Comparison of ENCODE assay signal across 18 mouse cellular contexts in genomic region chr11:47130432-47130831, GRCm38 (mm10).
"Had no signal": no experiment of that assay in that cellular context is flagged by ENCODE, and none has a peak within 500 bp of the region (broad histone marks: within the 10 kb centered on the region; RNA-seq: fewer than 3 reads in every experiment).

No protein-coding gene starts in this region.

- H3K4me2 ChIP-seq: heart, embryonic 11.5 days; heart, embryonic 13.5 days; heart, embryonic 15.5 days; hindbrain, embryonic 13.5 days; hindbrain, embryonic 15.5 days; limb, embryonic 13.5 days; limb, embryonic 15.5 days; liver, embryonic 13.5 days had no signal

- H3K9me3 ChIP-seq: heart, embryonic 13.5 days; heart, embryonic 15.5 days; hindbrain, embryonic 13.5 days; hindbrain, embryonic 15.5 days; limb, embryonic 13.5 days; limb, embryonic 15.5 days; liver, embryonic 13.5 days had no signal

- H3K27me3 ChIP-seq: heart, embryonic 13.5 days; heart, embryonic 15.5 days; hindbrain, embryonic 13.5 days; hindbrain, embryonic 15.5 days; limb, embryonic 13.5 days; limb, embryonic 15.5 days; liver, embryonic 13.5 days had no signal

- H3K36me3 ChIP-seq: heart, embryonic 13.5 days; heart, embryonic 15.5 days; hindbrain, embryonic 13.5 days; hindbrain, embryonic 15.5 days; limb, embryonic 13.5 days; limb, embryonic 15.5 days; liver, embryonic 13.5 days had no signal

- H3K27ac ChIP-seq: heart, adult 2 months; heart, embryonic 13.5 days; heart, embryonic 15.5 days; hindbrain, embryonic 13.5 days; hindbrain, embryonic 15.5 days; hindbrain, postnatal 0 days; kidney, postnatal 0 days; limb, embryonic 13.5 days; limb, embryonic 15.5 days; liver, embryonic 13.5 days had no signal

- H3K4me1 ChIP-seq: heart, embryonic 13.5 days; heart, embryonic 15.5 days; hindbrain, embryonic 13.5 days; hindbrain, embryonic 15.5 days; limb, embryonic 13.5 days; limb, embryonic 15.5 days; liver, embryonic 13.5 days had no signal

- H3K9ac ChIP-seq: heart, embryonic 13.5 days; heart, embryonic 15.5 days; hindbrain, embryonic 13.5 days; hindbrain, embryonic 15.5 days; limb, embryonic 13.5 days; limb, embryonic 15.5 days; liver, embryonic 13.5 days had no signal

- DNase-seq: gastrocnemius, postnatal 14 days; gastrocnemius, postnatal 36 days; kidney, adult 18-20 months; layer of hippocampus, adult 9-11 months; layer of hippocampus, postnatal 36 days; left cerebral cortex, postnatal 4 days; liver, embryonic 13.5 days had no signal

- H3K4me3 ChIP-seq: heart, adult 2 months; heart, embryonic 13.5 days; heart, embryonic 15.5 days; hindbrain, embryonic 13.5 days; hindbrain, embryonic 15.5 days; limb, embryonic 13.5 days; limb, embryonic 15.5 days; liver, embryonic 13.5 days had no signal

- ATAC-seq: forebrain, embryonic 16.5 days; hindbrain, postnatal 0 days had no signal
